Mouse (Mus musculus) brain, embryonic 18.5 days (tissue): Measurements from ENCODE around the gene Igfbp5.

ENCODE experiments used
- DNase-seq: peaks from one replicate; pipeline ENCODE4 v3.0.0-alpha.2; 2012; ENCODE audit warnings: low read depth, low spot score

Igfbp5 gene

GRCm38 (mm10) chr1:72842666-72843459 is 31.8 kb downstream of the Igfbp5 start:
- DNase-seq = no peak

GRCm38 (mm10) chr1:72839791-72840190 is 34.9 kb downstream of the Igfbp5 start:
- no peak for DNase-seq

GRCm38 (mm10) chr1:72839356-72839755 is 35.3 kb downstream of the Igfbp5 start:
- no peak for DNase-seq

- no peak for DNase-seq
These were observed 41.1 kb downstream of the Igfbp5 start for GRCm38 (mm10) chr1:72833563-72833962.

- DNase-seq = no peak
These were observed 42.0 kb downstream of the Igfbp5 start for GRCm38 (mm10) chr1:72832715-72833153.

- no peak for DNase-seq
These were observed 44.2 kb downstream of the Igfbp5 start for GRCm38 (mm10) chr1:72830485-72830884.

- no peak for DNase-seq
These were observed 45.8 kb downstream of the Igfbp5 start for GRCm38 (mm10) chr1:72828843-72829242.

- DNase-seq = no peak
These were observed 47.0 kb downstream of the Igfbp5 start for GRCm38 (mm10) chr1:72827411-72828315.

- no peak for DNase-seq
These were observed 47.8 kb downstream of the Igfbp5 start for GRCm38 (mm10) chr1:72826931-72827330.

- DNase-seq = no peak
These were observed 48.2 kb downstream of the Igfbp5 start for GRCm38 (mm10) chr1:72826446-72826845.

GRCm38 (mm10) chr1:72825921-72826320 is 48.8 kb downstream of the Igfbp5 start:
- no peak for DNase-seq

- DNase-seq = no peak
These were observed 49.4 kb downstream of the Igfbp5 start for GRCm38 (mm10) chr1:72825286-72825685.

GRCm38 (mm10) chr1:72824707-72825101 is 50.0 kb downstream of the Igfbp5 start:
- no peak for DNase-seq

- peak; percentile 56 for DNase-seq
These were observed 50.7 kb downstream of the Igfbp5 start, which contains the start of gene Igfbp2 for GRCm38 (mm10) chr1:72823751-72824706. Gene Igfbp2 (plus strand): TSS chr1:72824503.

- no peak for DNase-seq
These were observed 51.8 kb downstream of the Igfbp5 start for GRCm38 (mm10) chr1:72822893-72823292.

GRCm38 (mm10) chr1:72819995-72820394 is 54.7 kb downstream of the Igfbp5 start:
- no peak for DNase-seq

GRCm38 (mm10) chr1:72815616-72816015 is 59.1 kb downstream of the Igfbp5 start:
- no peak for DNase-seq

- no peak for DNase-seq
These were observed 59.5 kb downstream of the Igfbp5 start for GRCm38 (mm10) chr1:72815184-72815583.

- DNase-seq = no peak
These were observed 60.9 kb downstream of the Igfbp5 start for GRCm38 (mm10) chr1:72813639-72814403.

GRCm38 (mm10) chr1:72813089-72813638 is 61.5 kb downstream of the Igfbp5 start:
- DNase-seq = no peak
